Mouse (Mus musculus) lung, postnatal 0 days (tissue): ENCODE data around the gene Ndufs7. TPM values are rescaled to one million over a fixed set of nuclear protein-coding genes. Genes with fewer than 3 reads are reported as not detected.

ENCODE experiments used
- ATAC-seq: fragments of 200-750 bp; cut with Nextera tagmentation; 2 replicates; pipeline ENCODE4 v1.8.0; 2017; ENCODE audit warnings: moderate library complexity
- DNase-seq: peaks from one replicate; pipeline ENCODE4 v3.0.0-alpha.2; 2016; ENCODE audit warnings: low spot score
- H3K27ac ChIP-seq: fragments of 300-500 bp; sonication (generic); 2 replicates; pipeline ENCODE4 v1.5.1; 2014; ENCODE audit warnings: antibody characterized with exemption, mild to moderate bottlenecking, low read length, mixed read lengths
- H3K27me3 ChIP-seq: fragments of 300-500 bp; sonication (generic); replicated peaks from 2 replicates; pipeline ENCODE4 v1.6.1; 2014; ENCODE audit warnings: low read length, mixed read lengths; ENCODE audit not compliant: insufficient read depth
- H3K36me3 ChIP-seq: fragments of 300-500 bp; sonication (generic); 2 replicates; pipeline ENCODE4 v1.6.1; 2014; ENCODE audit warnings: low read length, mixed read lengths; ENCODE audit not compliant: insufficient read depth
- H3K4me1 ChIP-seq: fragments of 300-500 bp; sonication (generic); 2 replicates; pipeline ENCODE4 v1.6.1; 2014; ENCODE audit warnings: antibody characterized with exemption, low read depth, low read length, mixed read lengths; ENCODE audit not compliant: insufficient read depth
- H3K4me2 ChIP-seq: fragments of 300-500 bp; sonication (generic); replicated peaks from 2 replicates; pipeline ENCODE4 v1.6.1; 2014; ENCODE audit warnings: low read depth, mild to moderate bottlenecking, low read length, moderate library complexity, mixed read lengths
- H3K4me3 ChIP-seq: fragments of 300-500 bp; sonication (generic); 2 replicates; pipeline ENCODE4 v1.5.1; 2014; ENCODE audit warnings: low read depth, low read length
- H3K9ac ChIP-seq: fragments of 300-500 bp; sonication (generic); replicated peaks from 2 replicates; pipeline ENCODE4 v1.6.1; 2014; ENCODE audit warnings: low read depth, mild to moderate bottlenecking
- H3K9me3 ChIP-seq: fragments of 300-500 bp; sonication (generic); 2 replicates; pipeline ENCODE4 v1.6.1; 2016; ENCODE audit warnings: low read length, mixed read lengths
- CTCF ChIP-seq: IDR thresholded peaks from 2 replicates; pipeline ENCODE4 v1.5.1; 2016; ENCODE audit warnings: antibody characterized with exemption, mild to moderate bottlenecking
- EP300 ChIP-seq: IDR thresholded peaks from 2 replicates; pipeline ENCODE4 v1.6.1; 2016; ENCODE audit warnings: antibody characterized with exemption, mild to moderate bottlenecking, control low read depth
- WGBS: fragments of 180-500 bp; shearing (Covaris S2); extraction: QIAGEN DNeasy Blood & Tissue Kit; methylation state at CpG from one replicate; pipeline ENCODE4 v1.1.7; 2014; 5-methylcytosine and 5-hydroxymethylcytosine counted together
- polyA plus RNA-seq: library from polyadenylated mRNA; unstranded; fragments of >200 nt; fragmentation: Nextera tagmentation; extraction: Ambion mirVana; gene quantifications from 2 replicates; pipeline ENCODE4 v1.2.1, GENCODE M21; 2015

Ndufs7 gene
- polyA plus RNA-seq, 1 experiment from 2014 or later: 327 TPM

DNA sequence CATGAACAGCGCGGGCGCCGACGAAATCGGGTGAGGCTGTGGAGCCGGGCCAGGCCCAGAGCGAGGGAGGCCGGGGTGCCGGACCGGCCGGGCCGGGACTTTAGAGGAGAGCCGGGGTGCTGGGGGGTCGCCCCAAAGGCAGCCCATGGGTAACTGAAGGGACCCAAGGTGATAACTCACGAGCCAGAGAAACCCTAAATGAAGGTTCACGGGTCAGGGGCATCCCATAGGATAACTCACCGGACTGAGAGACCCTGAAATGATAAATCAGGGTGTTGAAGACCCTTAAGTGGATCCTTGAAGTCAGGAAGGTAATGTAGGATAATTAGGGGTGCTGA is 16.2 kb downstream of the Ndufs7 start:
- Histone ChIP-seq H3K4me2 (peak overlapping the region; percentile 64), H3K36me3 (no peaks in the 10 kb centered on the region), H3K27me3 (no peaks in the 10 kb centered on the region), H3K27ac (peak overlapping the region; percentile 79), H3K4me1 (peaks cover 28% of the 10 kb centered on the region; the same call in 1 of the 2 replicates), H3K4me3 (peak overlapping the region; percentile 93), H3K9me3 (no peaks in the 10 kb centered on the region), H3K9ac (peak overlapping the region; percentile 93)
- no peak for DNase-seq
- TF ChIP-seq EP300 (no peak), CTCF (no peak)
- 0% methylated on average over 12 of the region's 18 CpGs for WGBS
- ATAC-seq: no peak

DNA sequence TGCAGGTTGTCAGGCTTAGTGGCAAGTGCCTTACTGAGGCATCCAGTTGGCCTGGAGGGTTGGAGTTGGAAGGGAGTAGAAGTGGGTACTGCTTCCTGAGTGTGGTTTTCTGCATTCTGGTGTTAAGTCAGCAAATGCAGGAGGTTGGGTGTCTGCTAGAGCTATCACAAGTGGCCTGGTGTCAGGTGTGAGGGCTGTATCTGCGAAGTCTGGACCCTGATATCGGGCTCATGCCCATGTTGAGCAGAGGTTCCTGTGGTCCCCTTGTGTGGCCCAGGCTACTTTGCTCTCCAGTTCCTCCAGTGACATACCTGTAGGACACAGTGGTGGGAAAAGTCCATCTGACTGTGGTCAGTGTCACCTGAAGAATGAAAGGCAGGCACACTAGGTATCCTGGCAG is 21.2 kb downstream of the Ndufs7 start:
- peaks cover 19% of the 10 kb centered on the region; the same call in 1 of the 2 replicates for H3K4me1 ChIP-seq
- WGBS: 97% methylated on average over 2 of the region's 2 CpGs
- TF ChIP-seq EP300 (no peak), CTCF (no peak)

DNA sequence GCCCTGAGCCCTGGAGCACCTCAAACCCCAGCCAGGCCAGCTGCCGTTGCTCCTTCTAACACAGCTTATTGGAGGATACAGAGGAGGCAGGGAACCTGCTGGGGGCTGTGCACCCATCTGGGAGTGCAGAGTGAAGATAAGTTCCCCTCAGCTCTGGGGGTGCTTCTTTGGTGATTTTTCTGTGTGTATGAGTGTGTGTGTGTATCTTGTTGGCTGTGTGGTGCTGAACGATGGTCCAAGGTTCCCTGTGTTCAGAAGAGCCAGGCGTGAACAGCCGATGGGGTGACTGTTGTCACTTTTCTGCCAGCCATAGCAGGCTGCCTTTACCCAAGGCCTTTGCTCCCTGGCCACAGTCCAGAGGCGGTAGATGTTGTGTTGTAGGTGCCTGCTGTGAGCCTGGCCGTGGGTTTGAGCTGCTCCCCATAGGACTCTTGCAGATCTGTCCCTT is 21.8 kb downstream of the Ndufs7 start:
- Histone ChIP-seq H3K27me3 (no peaks in the 10 kb centered on the region), H3K9ac (no peak overlapping the region), H3K4me3 (no peak overlapping the region), H3K36me3 (0 out of 2 replicates have a peak, but pooled peaks cover 5% of the 10 kb centered on the region), H3K27ac (peak overlapping the region; percentile 51), H3K4me1 (peaks cover 19% of the 10 kb centered on the region; the same call in 1 of the 2 replicates), H3K4me2 (no peak overlapping the region), H3K9me3 (no peaks in the 10 kb centered on the region)
- DNase-seq (no peak), ATAC-seq (no peak)
- TF ChIP-seq CTCF (no peak), EP300 (no peak)
- 47% methylated on average over 6 of the region's 6 CpGs for WGBS

More for the DNA sequence above, 21.2 kb downstream of the Ndufs7 start:
- Histone ChIP-seq H3K36me3 (0 out of 2 replicates have a peak, but pooled peaks cover 5% of the 10 kb centered on the region), H3K4me3 (no peak overlapping the region), H3K4me2 (no peak overlapping the region), H3K9me3 (no peaks in the 10 kb centered on the region), H3K27ac (0 out of 2 replicates have a peak overlapping the region, but pooled peaks have one; percentile 51), H3K9ac (no peak overlapping the region), H3K27me3 (no peaks in the 10 kb centered on the region)
- DNase-seq (no peak), ATAC-seq (no peak)

DNA sequence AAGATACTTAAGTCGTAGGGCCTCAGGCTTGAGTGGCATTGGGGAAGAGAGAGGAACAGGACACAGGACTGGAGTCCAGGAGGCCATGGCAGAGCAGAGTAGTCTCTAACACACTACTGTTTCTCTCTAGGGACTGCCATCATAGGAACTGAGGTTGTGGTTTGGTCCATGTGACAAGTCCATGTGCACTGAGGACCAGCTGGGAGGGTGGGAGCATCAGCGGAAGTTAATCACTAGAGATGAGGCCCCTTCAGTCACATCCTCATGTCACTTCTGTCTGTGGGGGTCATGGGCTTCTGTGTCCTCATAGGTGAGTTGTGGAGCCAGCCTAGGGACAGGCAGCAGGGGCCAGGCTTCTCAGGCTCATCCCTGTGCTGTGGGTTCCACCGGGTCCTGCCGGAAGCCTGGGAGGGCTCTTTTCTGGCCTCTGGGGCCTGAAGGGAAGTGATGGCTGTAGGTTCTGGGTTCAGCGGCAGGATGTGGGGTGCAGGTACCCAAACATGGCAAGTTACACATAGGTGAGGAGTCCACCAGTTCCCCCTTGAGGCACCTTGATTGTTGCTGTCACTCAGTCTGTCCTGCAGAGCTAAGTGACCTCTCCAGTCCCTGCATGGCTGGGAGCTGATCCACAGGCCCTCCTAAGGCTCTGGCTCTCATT is 22.4 kb downstream of the Ndufs7 start:
- no peak for DNase-seq
- no peak for ATAC-seq
- Histone ChIP-seq H3K27me3 (no peaks in the 10 kb centered on the region), H3K9ac (no peak overlapping the region), H3K4me3 (no peak overlapping the region), H3K36me3 (0 out of 2 replicates have a peak, but pooled peaks cover 5% of the 10 kb centered on the region), H3K4me1 (peaks cover 17% of the 10 kb centered on the region; the same call in 1 of the 2 replicates), H3K9me3 (no peaks in the 10 kb centered on the region), H3K27ac (peak overlapping the region; percentile 51; the same call in 1 of the 2 replicates), H3K4me2 (no peak overlapping the region)
- 70% methylated on average over 5 of the region's 5 CpGs for WGBS
- TF ChIP-seq EP300: no peak
- no peak for TF ChIP-seq CTCF

DNA sequence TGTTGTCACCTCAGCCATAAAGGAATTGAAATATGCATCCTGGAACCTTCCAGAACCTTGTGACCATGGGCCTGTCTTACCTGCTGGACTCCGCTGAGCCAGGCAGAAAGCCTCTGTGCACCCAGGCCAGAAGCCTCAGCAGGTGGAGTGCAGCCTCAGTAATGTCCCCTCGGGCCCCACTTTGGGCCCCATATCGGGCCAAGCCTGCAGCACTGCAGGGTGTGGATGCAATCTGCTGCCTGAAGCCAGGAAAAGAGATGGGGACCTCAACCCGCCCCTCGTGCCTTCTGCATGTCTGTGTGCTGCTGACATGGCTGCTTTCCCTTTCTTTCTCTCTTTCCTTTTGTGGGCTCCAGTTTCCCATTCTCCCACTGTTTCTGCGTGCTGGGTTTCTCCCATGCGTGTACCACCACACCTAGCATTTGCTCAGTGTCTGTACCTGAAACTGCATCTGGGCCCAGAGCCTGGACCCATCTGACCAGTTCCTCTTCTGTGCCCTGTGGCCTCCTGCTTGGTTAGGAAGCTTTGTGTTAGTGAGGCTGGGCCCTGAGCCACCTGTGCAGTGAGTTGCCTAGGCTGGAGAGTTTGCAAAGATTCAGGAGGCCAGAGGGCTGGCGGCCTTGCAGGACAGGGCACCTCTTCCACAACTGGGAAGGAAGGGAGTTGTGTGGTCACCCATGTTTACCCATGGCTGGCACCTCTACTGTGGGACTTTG is 23.1 kb downstream of the Ndufs7 start:
- Histone ChIP-seq H3K4me2 (no peak overlapping the region), H3K27me3 (no peaks in the 10 kb centered on the region), H3K4me1 (peaks cover 14% of the 10 kb centered on the region; the same call in 1 of the 2 replicates), H3K27ac (no peak overlapping the region), H3K9me3 (no peaks in the 10 kb centered on the region), H3K4me3 (no peak overlapping the region), H3K36me3 (peaks cover 9% of the 10 kb centered on the region; the same call in 1 of the 2 replicates), H3K9ac (no peak overlapping the region)
- WGBS: 91% methylated on average over 8 of the region's 8 CpGs
- ATAC-seq: no peak
- TF ChIP-seq CTCF (no peak), EP300 (no peak)
- DNase-seq: no peak

DNA sequence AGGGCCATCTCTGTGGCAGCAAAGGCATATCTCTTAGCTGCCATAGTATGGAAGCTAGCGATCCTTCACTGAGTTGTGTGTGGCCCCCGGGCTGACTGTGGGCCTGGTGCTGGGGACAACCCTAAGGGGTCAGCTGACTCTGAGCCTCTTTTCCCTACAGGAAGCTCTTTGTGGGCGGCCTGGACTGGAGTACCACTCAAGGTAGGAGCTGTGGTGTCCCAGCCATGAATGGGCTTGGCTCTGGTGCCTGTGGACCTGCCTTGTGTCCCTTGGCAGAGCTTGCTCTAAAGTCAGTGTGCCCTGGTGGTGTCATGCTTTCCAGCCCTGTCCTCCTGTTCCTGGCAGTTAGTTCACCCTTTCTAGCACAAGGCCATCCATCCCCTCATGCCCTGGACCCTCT is 24.9 kb downstream of the Ndufs7 start:
- Histone ChIP-seq H3K27ac (peak overlapping the region; percentile 68), H3K9me3 (no peaks in the 10 kb centered on the region), H3K36me3 (peaks cover 27% of the 10 kb centered on the region), H3K9ac (no peak overlapping the region), H3K27me3 (no peaks in the 10 kb centered on the region), H3K4me1 (0 out of 2 replicates have a peak, but pooled peaks cover under 1% of the 10 kb centered on the region), H3K4me2 (0 out of 2 replicates have a peak overlapping the region, but pooled peaks have one; percentile 5), H3K4me3 (no peak overlapping the region)
- TF ChIP-seq EP300: no peak
- peak; percentile 72 for DNase-seq
- peak; percentile 83 for ATAC-seq
- 57% methylated on average over 3 of the region's 3 CpGs for WGBS
